Mouse (Mus musculus) liver, adult 2 months (tissue): Measurements from ENCODE around the gene Klc2. TPM values are rescaled to one million over a fixed set of nuclear protein-coding genes. Genes with fewer than 3 reads are reported as not detected.

Source experiments
- DNase-seq: peaks from one replicate; pipeline ENCODE4 v3.0.0-alpha.2; 2011; ENCODE audit warnings: low read depth, low spot score; ENCODE audit errors: extremely low read depth
- H3K27ac ChIP-seq: fragments of 200-500 bp; replicated peaks from 2 replicates; pipeline ENCODE4 v1.5.1; 2012; ENCODE audit warnings: low read depth, mild to moderate bottlenecking, control low read depth, inconsistent platforms, low read length; ENCODE audit not compliant: insufficient read depth
- H3K27me3 ChIP-seq: fragments of 200-500 bp; 2 replicates; pipeline ENCODE4 v1.6.1; 2012; ENCODE audit warnings: mild to moderate bottlenecking, moderate library complexity, low read length, inconsistent platforms; ENCODE audit not compliant: control insufficient read depth, insufficient read depth
- H3K36me3 ChIP-seq: fragments of 200-500 bp; 2 replicates; pipeline ENCODE4 v1.6.1; 2012; ENCODE audit warnings: low read length, inconsistent platforms; ENCODE audit not compliant: control insufficient read depth, insufficient read depth
- H3K4me1 ChIP-seq: fragments of 200-500 bp; 2 replicates; pipeline ENCODE4 v1.6.1; 2011; ENCODE audit warnings: low read length; ENCODE audit not compliant: control insufficient read depth, insufficient read depth
- H3K4me3 ChIP-seq: fragments of 200-500 bp; 2 replicates; pipeline ENCODE4 v1.5.1; 2011; ENCODE audit warnings: low read depth, mild to moderate bottlenecking, control low read depth, low read length, moderate library complexity; ENCODE audit not compliant: insufficient read depth
- H3K79me2 ChIP-seq: fragments of 200-500 bp; 2 replicates; pipeline ENCODE4 v1.6.1; 2012; ENCODE audit warnings: inconsistent platforms, mild to moderate bottlenecking, low read length, moderate library complexity; ENCODE audit not compliant: control insufficient read depth, insufficient read depth
- H3K9ac ChIP-seq: fragments of 200-500 bp; 2 replicates; pipeline ENCODE4 v1.6.1; 2012; ENCODE audit warnings: low read depth, mild to moderate bottlenecking, control low read depth, inconsistent platforms, low read length
- CTCF ChIP-seq: fragments of 200-500 bp; IDR thresholded peaks from 2 replicates; pipeline ENCODE4 v1.5.1; 2011; ENCODE audit warnings: low read depth, low read length, control low read depth
- POLR2A ChIP-seq: fragments of 200-500 bp; IDR thresholded peaks from 2 replicates; pipeline ENCODE4 v1.6.1; 2011; ENCODE audit warnings: low read length, control low read depth; ENCODE audit not compliant: insufficient read depth; ENCODE audit errors: extremely low read depth
- WGBS: fragments of 180-500 bp; shearing (Covaris S2); methylation state at CpG from one replicate; pipeline ENCODE4 v1.1.7; 2018; 5-methylcytosine and 5-hydroxymethylcytosine counted together
- polyA plus RNA-seq: library from polyadenylated mRNA; depleted of rRNA; stranded (reverse); fragments of >200 nt; gene quantifications from 2 replicates; pipeline ENCODE4 v1.2.3, GENCODE M21; 2012
- total RNA-seq: library from RNA; depleted of rRNA; stranded (reverse); fragments of >200 nt; gene quantifications from 2 replicates; pipeline ENCODE4 v1.2.3, GENCODE M21; 2014

The Klc2 gene
- total and polyA plus RNA-seq, 2 experiments = 2.4 to 12.3 TPM

- H3K27me3 ChIP-seq = no peaks in the 10 kb centered on the region
- DNase-seq = no peak
- TF ChIP-seq CTCF = peak; percentile 52
- no peak for TF ChIP-seq POLR2A
- H3K9ac ChIP-seq = no peak overlapping the region
- no peak overlapping the region for H3K27ac ChIP-seq
- no peak overlapping the region for H3K4me3 ChIP-seq
- H3K36me3 ChIP-seq = no peaks in the 10 kb centered on the region
- WGBS = 83% methylated on average over 19 of the region's 19 CpGs
- H3K4me1 ChIP-seq = peaks cover 3% of the 10 kb centered on the region
- H3K79me2 ChIP-seq = no peaks in the 10 kb centered on the region; the same call in 1 of the 2 replicates
These were observed 8.5 kb downstream of the Klc2 start for GRCm38 (mm10) chr19:5109659-5110453.

GRCm38 (mm10) chr19:5108702-5109101, 9.7 kb downstream of the Klc2 start:
- peak; percentile 40 for DNase-seq
- H3K27ac ChIP-seq = no peak overlapping the region
- H3K27me3 ChIP-seq = no peaks in the 10 kb centered on the region
- no peaks in the 10 kb centered on the region; the same call in 1 of the 2 replicates for H3K79me2 ChIP-seq
- 40% methylated on average over 4 of the region's 4 CpGs for WGBS
- no peak overlapping the region for H3K4me3 ChIP-seq
- H3K9ac ChIP-seq = no peak overlapping the region
- peaks cover 3% of the 10 kb centered on the region for H3K4me1 ChIP-seq
- TF ChIP-seq POLR2A (no peak), CTCF (no peak)
- peaks cover 4% of the 10 kb centered on the region; the same call in 1 of the 2 replicates for H3K36me3 ChIP-seq

GRCm38 (mm10) chr19:5108271-5108575, 10.1 kb downstream of the Klc2 start:
- WGBS = 36% methylated on average over 5 of the region's 5 CpGs
- Histone ChIP-seq H3K4me3 (no peak overlapping the region), H3K36me3 (peaks cover 4% of the 10 kb centered on the region; the same call in 1 of the 2 replicates), H3K79me2 (no peaks in the 10 kb centered on the region; the same call in 1 of the 2 replicates), H3K4me1 (peaks cover 3% of the 10 kb centered on the region), H3K27ac (no peak overlapping the region), H3K27me3 (no peaks in the 10 kb centered on the region), H3K9ac (no peak overlapping the region)
- TF ChIP-seq CTCF (peak; percentile 53), POLR2A (no peak)
- peak; percentile 32 for DNase-seq

GRCm38 (mm10) chr19:5107556-5108270, 10.6 kb downstream of the Klc2 start:
- H3K27ac ChIP-seq = no peak overlapping the region
- H3K27me3 ChIP-seq = no peaks in the 10 kb centered on the region
- H3K79me2 ChIP-seq = no peaks in the 10 kb centered on the region; the same call in 1 of the 2 replicates
- H3K4me3 ChIP-seq = no peak overlapping the region
- H3K9ac ChIP-seq = no peak overlapping the region
- no peak for DNase-seq
- 74% methylated on average over 18 of the region's 18 CpGs for WGBS
- TF ChIP-seq POLR2A (no peak), CTCF (no peak)
- H3K36me3 ChIP-seq = peaks cover 6% of the 10 kb centered on the region; the same call in 1 of the 2 replicates
- H3K4me1 ChIP-seq = peaks cover 3% of the 10 kb centered on the region

GRCm38 (mm10) chr19:5106731-5107191, 11.6 kb downstream of the Klc2 start, which contains the start of gene Rab1b:
Gene Rab1b, minus strand, starts transcription at chr19:5107072.
- H3K9ac ChIP-seq = peak within 1 kb of the TSS; percentile 99
- peak; percentile 88 for DNase-seq
- TF ChIP-seq POLR2A (0 out of 2 replicates have a peak, but pooled peaks have one; percentile 25), CTCF (no peak)
- peaks cover 3% of the 10 kb centered on the region for H3K4me1 ChIP-seq
- H3K36me3 ChIP-seq = peaks cover 14% of the 10 kb centered on the region; the same call in 1 of the 2 replicates
- H3K27me3 ChIP-seq = no peaks in the 10 kb centered on the region
- peak within 1 kb of the TSS; percentile 99 for H3K27ac ChIP-seq
- H3K4me3 ChIP-seq = peak within 1 kb of the TSS; percentile 99
- under 1% methylated on average over 46 of the region's 46 CpGs for WGBS
- no peaks in the 10 kb centered on the region; the same call in 1 of the 2 replicates for H3K79me2 ChIP-seq
